Mouse (Mus musculus) kidney, embryonic 15.5 days (tissue): ENCODE measurements around the gene Prok2. TPM values are rescaled to one million over a fixed set of nuclear protein-coding genes. Genes with fewer than 3 reads are reported as not detected.

Experiments used
- ATAC-seq: fragments of 200-750 bp; cut with Nextera tagmentation; replicated peaks from 2 replicates; pipeline ENCODE4 v1.8.0; 2017; ENCODE audit warnings: moderate TSS enrichment; ENCODE audit not compliant: low FRiP score
- H3K27ac ChIP-seq: fragments of 300-500 bp; sonication (generic); 2 replicates; pipeline ENCODE4 v1.5.1; 2015; ENCODE audit warnings: mild to moderate bottlenecking, inconsistent platforms
- H3K27me3 ChIP-seq: fragments of 300-500 bp; sonication (generic); 2 replicates; pipeline ENCODE4 v1.6.1; 2015; ENCODE audit warnings: inconsistent platforms
- H3K36me3 ChIP-seq: fragments of 300-500 bp; sonication (generic); 2 replicates; pipeline ENCODE4 v1.6.1; 2015; ENCODE audit warnings: inconsistent platforms
- H3K4me1 ChIP-seq: fragments of 300-500 bp; sonication (generic); 2 replicates; pipeline ENCODE4 v1.6.1; 2015; ENCODE audit warnings: inconsistent platforms
- H3K4me2 ChIP-seq: fragments of 300-500 bp; sonication (generic); 2 replicates; pipeline ENCODE4 v1.6.1; 2015; ENCODE audit warnings: moderate library complexity, mild to moderate bottlenecking, inconsistent platforms
- H3K4me3 ChIP-seq: fragments of 300-500 bp; sonication (generic); replicated peaks from 2 replicates; pipeline ENCODE4 v1.5.1; 2015; ENCODE audit warnings: mild to moderate bottlenecking, inconsistent platforms
- H3K9ac ChIP-seq: fragments of 300-500 bp; sonication (generic); 2 replicates; pipeline ENCODE4 v1.6.1; 2015; ENCODE audit warnings: mild to moderate bottlenecking, inconsistent platforms
- H3K9me3 ChIP-seq: fragments of 300-500 bp; sonication (generic); replicated peaks from 2 replicates; pipeline ENCODE4 v1.6.1; 2016; ENCODE audit warnings: inconsistent platforms
- WGBS: fragments of 180-500 bp; shearing (Covaris S2); methylation state at CpG from one replicate; pipeline ENCODE4 v1.1.7; 2015; ENCODE audit warnings: mixed read lengths; 5-methylcytosine and 5-hydroxymethylcytosine counted together
- polyA plus RNA-seq: library from polyadenylated mRNA; unstranded; fragments of >200 nt; fragmentation: Nextera tagmentation; extraction: Ambion mirVana; gene quantifications from 2 replicates; pipeline ENCODE4 v1.2.1, GENCODE M21; 2015

Prok2 gene
- polyA plus RNA-seq, 1 experiment from 2014 or later, result not detected

- Histone ChIP-seq H3K4me3 (peak overlapping the region; percentile 79), H3K36me3 (no peaks in the 10 kb centered on the region), H3K27me3 (peaks cover 79% of the 10 kb centered on the region), H3K4me2 (peak overlapping the region; percentile 96), H3K27ac (no peak overlapping the region), H3K9ac (peak overlapping the region; percentile 67), H3K4me1 (peaks cover 18% of the 10 kb centered on the region), H3K9me3 (no peaks in the 10 kb centered on the region)
- WGBS, result 6% methylated on average over 25 of the region's 25 CpGs
- ATAC-seq, result no peak
These were observed 34.5 kb downstream of the Prok2 start for GRCm38 (mm10) chr6:99691666-99692205.

DNA sequence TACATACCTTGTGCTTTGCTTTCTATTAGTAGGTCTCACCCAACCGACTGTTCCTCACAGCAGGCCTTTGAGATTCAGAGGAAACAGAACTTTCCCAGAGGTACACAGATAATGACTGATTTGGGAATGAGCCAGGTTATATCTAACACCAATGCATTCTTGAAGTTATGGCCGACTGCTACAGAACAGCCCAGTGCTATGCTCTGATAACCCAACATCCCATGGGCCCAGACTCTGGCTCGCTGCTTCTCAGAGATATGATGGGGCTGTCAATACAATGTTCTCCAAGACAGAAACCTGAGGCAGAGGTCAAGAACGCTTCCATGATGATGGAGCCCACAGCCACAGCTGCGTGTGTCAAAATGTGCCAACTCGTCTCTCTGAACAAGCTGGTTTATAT is 37.7 kb downstream of the Prok2 start:
- Histone ChIP-seq H3K9me3 (no peaks in the 10 kb centered on the region), H3K27ac (no peak overlapping the region), H3K9ac (no peak overlapping the region), H3K4me2 (no peak overlapping the region), H3K4me1 (peaks cover 12% of the 10 kb centered on the region), H3K4me3 (no peak overlapping the region), H3K27me3 (peaks cover 51% of the 10 kb centered on the region), H3K36me3 (no peaks in the 10 kb centered on the region)
- ATAC-seq, result no peak
- WGBS, result 84% methylated on average over 6 of the region's 6 CpGs

DNA sequence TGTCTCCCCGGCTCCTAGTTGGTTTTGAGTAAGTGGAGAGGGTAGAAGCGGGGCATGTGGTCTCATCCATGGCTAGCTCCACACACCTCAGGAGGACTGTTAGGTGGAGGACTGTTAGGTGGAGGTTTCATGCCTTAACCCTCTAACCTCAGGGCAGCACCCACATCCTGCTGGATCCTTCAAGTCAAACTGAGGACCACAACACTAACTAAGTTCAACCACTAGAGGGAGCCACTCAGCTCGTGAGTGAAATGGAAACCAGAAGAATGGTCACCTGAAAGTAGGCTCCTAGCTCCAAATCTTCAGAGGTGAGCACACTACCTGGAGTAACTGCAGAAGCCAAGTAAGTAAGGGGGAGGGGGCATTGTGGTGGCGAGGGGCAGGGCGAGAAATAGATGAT is 41.3 kb downstream of the Prok2 start:
- Histone ChIP-seq H3K4me3 (no peak overlapping the region), H3K36me3 (no peaks in the 10 kb centered on the region), H3K27me3 (peaks cover 15% of the 10 kb centered on the region), H3K9me3 (no peaks in the 10 kb centered on the region), H3K9ac (no peak overlapping the region), H3K27ac (no peak overlapping the region), H3K4me1 (no peaks in the 10 kb centered on the region), H3K4me2 (no peak overlapping the region)
- WGBS, result 56% methylated on average over 5 of the region's 5 CpGs
- no peak for ATAC-seq

DNA sequence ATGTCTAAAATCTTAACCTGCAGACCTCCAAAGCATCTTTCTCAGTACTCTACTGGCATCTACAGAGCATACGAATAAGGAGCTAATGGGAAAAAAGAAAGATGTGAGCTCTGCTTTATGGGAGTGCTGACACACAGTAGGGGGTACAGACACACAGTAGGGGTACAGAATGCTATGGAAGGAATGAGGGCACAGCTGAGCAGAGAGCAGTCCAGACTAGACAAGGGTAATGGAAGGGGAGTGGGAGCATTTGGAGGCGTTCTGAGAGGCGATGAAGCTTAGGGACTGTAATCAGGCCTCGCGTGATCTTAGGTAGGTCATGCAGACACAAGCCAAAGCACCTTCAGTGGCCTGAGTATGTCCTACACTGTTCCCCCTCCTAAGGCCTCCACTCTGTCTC is 42.2 kb downstream of the Prok2 start:
- 93% methylated on average over 5 of the region's 5 CpGs for WGBS
- no peak overlapping the region for H3K9ac ChIP-seq
- ATAC-seq, result no peak
- no peak overlapping the region for H3K4me2 ChIP-seq
- H3K4me1 ChIP-seq, result no peaks in the 10 kb centered on the region
- H3K4me3 ChIP-seq, result no peak overlapping the region
- H3K9me3 ChIP-seq, result no peaks in the 10 kb centered on the region
- H3K36me3 ChIP-seq, result no peaks in the 10 kb centered on the region
- H3K27me3 ChIP-seq, result peaks cover 7% of the 10 kb centered on the region
- no peak overlapping the region for H3K27ac ChIP-seq

GRCm38 (mm10) chr6:99678108-99678507 is 48.1 kb downstream of the Prok2 start:
- no peak overlapping the region for H3K27ac ChIP-seq
- WGBS, result 89% methylated on average over 11 of the region's 11 CpGs

DNA sequence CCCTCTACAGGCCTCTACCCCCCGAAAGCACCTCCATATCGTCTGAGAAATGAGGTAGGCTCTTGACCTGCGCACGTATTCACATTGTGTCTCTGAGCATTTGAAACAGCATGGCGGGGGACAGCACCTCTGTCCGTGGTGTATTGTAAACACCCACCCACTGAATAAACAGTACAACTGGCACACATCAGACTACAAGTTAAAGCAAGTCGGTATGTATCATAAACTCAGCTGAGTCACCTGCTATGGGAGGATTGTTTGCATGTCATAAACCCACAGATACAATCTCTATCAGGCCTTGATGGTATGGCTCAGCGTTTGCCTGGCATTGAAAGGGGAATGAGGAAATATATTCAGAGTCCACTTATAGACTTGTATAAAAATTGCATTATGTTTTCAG is 48.9 kb downstream of the Prok2 start:
- WGBS, result 83% methylated on average over 8 of the region's 8 CpGs
- ATAC-seq, result no peak
- no peak overlapping the region for H3K9ac ChIP-seq

More at GRCm38 (mm10) chr6:99678108-99678507, 48.1 kb downstream of the Prok2 start:
- Histone ChIP-seq H3K36me3 (no peaks in the 10 kb centered on the region), H3K4me2 (no peak overlapping the region), H3K9ac (no peak overlapping the region), H3K27me3 (no peaks in the 10 kb centered on the region), H3K4me3 (no peak overlapping the region), H3K4me1 (no peaks in the 10 kb centered on the region), H3K9me3 (no peaks in the 10 kb centered on the region)
- ATAC-seq, result no peak

DNA sequence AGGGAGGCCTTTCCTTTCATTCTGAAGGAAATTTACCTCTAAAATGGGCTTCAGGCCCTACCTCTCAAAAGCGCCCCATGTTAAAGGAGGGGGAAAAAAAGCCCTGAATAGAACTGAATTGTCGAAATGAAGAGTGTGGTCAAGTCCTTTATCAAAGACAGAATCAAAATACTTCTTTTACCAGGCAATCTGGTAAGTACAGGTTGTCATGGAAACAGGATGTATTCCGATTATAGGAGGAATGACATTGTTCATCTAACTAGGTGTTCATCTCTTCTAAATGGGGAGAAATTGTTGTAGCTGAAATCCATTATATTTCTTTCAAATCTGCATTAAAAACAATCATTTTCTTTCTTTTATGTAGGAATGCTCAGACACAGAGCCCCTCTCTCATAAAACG is 51.7 kb downstream of the Prok2 start:
- no peak overlapping the region for H3K4me3 ChIP-seq
- ATAC-seq, result no peak
- H3K27ac ChIP-seq, result no peak overlapping the region
- WGBS, result 86% methylated on average over 4 of the region's 4 CpGs
- peaks cover 12% of the 10 kb centered on the region; the same call in 1 of the 2 replicates for H3K4me1 ChIP-seq
- H3K9ac ChIP-seq, result no peak overlapping the region
- H3K27me3 ChIP-seq, result no peaks in the 10 kb centered on the region
- H3K36me3 ChIP-seq, result no peaks in the 10 kb centered on the region
- H3K9me3 ChIP-seq, result no peaks in the 10 kb centered on the region
- H3K4me2 ChIP-seq, result no peak overlapping the region

More for the DNA sequence above, 48.9 kb downstream of the Prok2 start:
- Histone ChIP-seq H3K27me3 (no peaks in the 10 kb centered on the region), H3K4me1 (no peaks in the 10 kb centered on the region), H3K9me3 (no peaks in the 10 kb centered on the region), H3K4me2 (no peak overlapping the region), H3K4me3 (no peak overlapping the region), H3K36me3 (no peaks in the 10 kb centered on the region), H3K27ac (no peak overlapping the region)

DNA sequence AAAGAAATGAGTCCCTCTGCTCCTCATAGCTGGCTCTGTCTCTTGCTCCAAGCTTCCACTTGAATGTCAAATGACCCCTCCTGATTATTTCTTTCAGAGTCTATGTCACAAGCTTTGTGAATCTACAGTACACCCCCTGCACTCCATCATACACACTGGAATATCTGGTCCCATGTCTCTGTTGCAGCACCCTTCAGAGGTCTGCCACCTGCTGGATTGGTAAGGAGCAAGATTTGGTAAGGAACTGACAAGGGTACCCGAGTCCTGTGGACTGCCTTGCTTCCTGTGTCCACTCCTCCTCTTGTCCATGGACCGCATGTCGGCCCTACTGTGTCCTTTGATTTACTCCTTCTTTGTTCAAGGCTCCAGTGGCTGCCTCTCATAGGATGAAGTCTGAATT is 54.4 kb downstream of the Prok2 start:
- Histone ChIP-seq H3K4me2 (no peak overlapping the region), H3K4me1 (peaks cover 23% of the 10 kb centered on the region), H3K27ac (no peak overlapping the region), H3K4me3 (no peak overlapping the region), H3K36me3 (no peaks in the 10 kb centered on the region), H3K9ac (no peak overlapping the region), H3K9me3 (no peaks in the 10 kb centered on the region), H3K27me3 (peaks cover 9% of the 10 kb centered on the region; the same call in 1 of the 2 replicates)
- ATAC-seq, result no peak
- WGBS, result 63% methylated on average over 3 of the region's 3 CpGs

DNA sequence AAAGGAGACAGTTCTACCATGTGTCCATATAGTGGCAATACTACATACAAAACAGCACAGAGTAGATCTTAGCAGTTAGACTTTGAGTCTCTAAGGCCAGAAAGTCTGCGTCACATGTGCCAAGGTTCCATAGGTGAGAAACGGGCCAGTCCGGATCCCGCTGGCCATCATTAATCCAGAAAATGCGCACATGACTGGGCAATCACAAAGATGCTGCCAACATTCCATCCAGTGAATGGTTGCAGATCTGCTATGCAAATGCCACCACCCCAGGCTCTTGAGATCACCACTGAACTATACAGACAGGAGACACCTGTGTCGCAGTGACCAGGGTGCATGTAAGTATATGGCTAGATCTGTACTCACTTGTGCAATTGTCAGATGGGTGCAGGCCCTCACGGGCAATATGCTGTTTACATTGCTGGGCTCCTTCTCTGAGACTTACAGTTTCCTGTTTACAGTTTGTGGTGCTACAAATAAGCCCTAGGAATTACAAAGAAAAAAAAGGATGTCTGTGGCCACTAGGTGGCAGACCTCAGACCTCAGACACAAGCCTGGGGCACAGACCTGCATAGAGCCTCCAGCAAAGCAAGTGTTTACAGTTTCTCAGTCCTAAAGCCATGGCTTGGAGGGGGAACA is 55.6 kb downstream of the Prok2 start:
- Histone ChIP-seq H3K27me3 (peaks cover 9% of the 10 kb centered on the region; the same call in 1 of the 2 replicates), H3K27ac (no peak overlapping the region), H3K4me3 (no peak overlapping the region), H3K36me3 (no peaks in the 10 kb centered on the region), H3K9ac (no peak overlapping the region), H3K9me3 (no peaks in the 10 kb centered on the region), H3K4me2 (no peak overlapping the region), H3K4me1 (peaks cover 28% of the 10 kb centered on the region)
- 0 out of 2 replicates have a peak, but pooled peaks have one; percentile 26 for ATAC-seq
- 78% methylated on average over 7 of the region's 7 CpGs for WGBS

DNA sequence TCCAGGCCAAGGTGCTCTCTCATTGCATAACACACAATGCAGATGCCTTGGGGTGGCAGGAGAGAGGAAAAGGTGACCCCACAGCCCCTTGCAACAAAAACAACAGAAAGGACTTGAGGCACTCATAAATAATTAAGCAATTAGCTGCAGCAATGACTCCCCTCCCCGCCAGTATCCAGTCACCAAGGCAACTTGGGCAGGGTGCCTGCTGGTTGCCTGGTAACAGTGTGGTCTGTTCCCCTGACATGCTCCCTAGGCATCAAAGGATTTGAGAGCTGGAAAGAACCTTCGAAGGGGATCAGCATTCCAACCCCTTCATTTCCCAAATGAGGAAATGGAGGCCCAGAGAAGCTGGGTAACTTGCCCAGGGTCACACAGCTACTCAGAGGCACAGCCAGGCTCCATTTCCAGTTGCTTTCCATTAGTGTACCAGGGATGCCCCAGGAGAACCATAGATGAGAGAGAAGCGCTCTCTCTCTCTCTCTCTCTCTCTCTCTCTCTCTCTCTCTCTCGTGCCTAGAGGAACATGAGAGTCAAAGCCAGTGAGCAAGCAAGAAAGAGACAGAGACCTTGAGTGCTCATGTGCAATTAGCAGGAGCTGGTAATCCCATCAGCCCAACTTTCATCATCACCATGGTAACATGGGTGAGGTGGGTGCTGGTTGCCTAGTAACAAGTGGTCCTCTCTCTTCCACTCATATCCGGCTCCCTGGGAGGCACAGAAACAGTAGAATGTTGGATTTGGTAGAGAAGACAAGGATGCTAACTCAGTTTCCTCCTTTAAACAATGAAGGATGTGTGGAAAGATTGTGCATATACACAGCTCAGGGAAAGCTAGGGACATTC is 56.5 kb downstream of the Prok2 start:
- WGBS, result 42% methylated on average over 5 of the region's 5 CpGs
- no peak for ATAC-seq
- Histone ChIP-seq H3K4me3 (no peak overlapping the region), H3K9ac (no peak overlapping the region), H3K27me3 (peaks cover 9% of the 10 kb centered on the region; the same call in 1 of the 2 replicates), H3K4me2 (no peak overlapping the region), H3K9me3 (no peaks in the 10 kb centered on the region), H3K4me1 (peaks cover 34% of the 10 kb centered on the region), H3K27ac (no peak overlapping the region), H3K36me3 (no peaks in the 10 kb centered on the region)

GRCm38 (mm10) chr6:99667290-99667689 is 58.9 kb downstream of the Prok2 start:
- H3K9ac ChIP-seq, result no peak overlapping the region
- peak overlapping the region; percentile 83 for H3K27ac ChIP-seq
- H3K9me3 ChIP-seq, result no peaks in the 10 kb centered on the region
- H3K4me3 ChIP-seq, result peak overlapping the region; percentile 80
- 19% methylated on average over 8 of the region's 8 CpGs for WGBS
- ATAC-seq, result peak; percentile 17; the same call in 1 of the 2 replicates
- peaks cover 40% of the 10 kb centered on the region for H3K4me1 ChIP-seq
- H3K4me2 ChIP-seq, result peak overlapping the region; percentile 88
- no peaks in the 10 kb centered on the region for H3K36me3 ChIP-seq
- H3K27me3 ChIP-seq, result peaks cover 9% of the 10 kb centered on the region; the same call in 1 of the 2 replicates
